Mouse (Mus musculus) heart, embryonic 13.5 days (tissue): Measurements from ENCODE around the gene Pnpla1. TPM values are rescaled to one million over a fixed set of nuclear protein-coding genes. Genes with fewer than 3 reads are reported as not detected.

Experiments
- ATAC-seq: fragments of 200-750 bp; cut with Nextera tagmentation; 2 replicates; pipeline ENCODE4 v1.8.0; 2017; ENCODE audit warnings: moderate TSS enrichment; ENCODE audit not compliant: insufficient number of reproducible peaks, low FRiP score, low TSS enrichment; ENCODE audit errors: extremely low read depth
- H3K27ac ChIP-seq: fragments of 300-500 bp; sonication (generic); replicated peaks from 2 replicates; pipeline ENCODE4 v1.5.1; 2015; ENCODE audit warnings: moderate library complexity, mild to moderate bottlenecking, inconsistent platforms
- H3K27me3 ChIP-seq: fragments of 300-500 bp; sonication (generic); replicated peaks from 2 replicates; pipeline ENCODE4 v1.6.1; 2015; ENCODE audit warnings: mild to moderate bottlenecking, inconsistent platforms
- H3K36me3 ChIP-seq: fragments of 300-500 bp; sonication (generic); 2 replicates; pipeline ENCODE4 v1.6.1; 2015; ENCODE audit warnings: mild to moderate bottlenecking, inconsistent platforms
- H3K4me1 ChIP-seq: fragments of 300-500 bp; sonication (generic); 2 replicates; pipeline ENCODE4 v1.6.1; 2015; ENCODE audit warnings: inconsistent platforms
- H3K4me2 ChIP-seq: fragments of 300-500 bp; sonication (generic); 2 replicates; pipeline ENCODE4 v1.6.1; 2015; ENCODE audit warnings: inconsistent platforms, mild to moderate bottlenecking, moderate library complexity
- H3K4me3 ChIP-seq: fragments of 300-500 bp; sonication (generic); 2 replicates; pipeline ENCODE4 v1.5.1; 2015; ENCODE audit warnings: moderate library complexity, mild to moderate bottlenecking, inconsistent platforms
- H3K9ac ChIP-seq: fragments of 300-500 bp; sonication (generic); 2 replicates; pipeline ENCODE4 v1.6.1; 2015; ENCODE audit warnings: inconsistent platforms, mild to moderate bottlenecking, moderate library complexity
- H3K9me3 ChIP-seq: fragments of 300-500 bp; sonication (generic); 2 replicates; pipeline ENCODE4 v1.6.1; 2016; ENCODE audit warnings: inconsistent platforms
- WGBS: fragments of 180-500 bp; shearing (Covaris S2); methylation state at CpG from one replicate; pipeline ENCODE4 v1.1.7; 2015; ENCODE audit warnings: mixed read lengths; 5-methylcytosine and 5-hydroxymethylcytosine counted together
- polyA plus RNA-seq: library from polyadenylated mRNA; unstranded; fragments of >200 nt; fragmentation: Nextera tagmentation; extraction: Ambion mirVana; gene quantifications from 2 replicates; pipeline ENCODE4 v1.2.1, GENCODE M21; 2015

The Pnpla1 gene
- polyA plus RNA-seq, 1 experiment from 2014 or later: not detected

DNA sequence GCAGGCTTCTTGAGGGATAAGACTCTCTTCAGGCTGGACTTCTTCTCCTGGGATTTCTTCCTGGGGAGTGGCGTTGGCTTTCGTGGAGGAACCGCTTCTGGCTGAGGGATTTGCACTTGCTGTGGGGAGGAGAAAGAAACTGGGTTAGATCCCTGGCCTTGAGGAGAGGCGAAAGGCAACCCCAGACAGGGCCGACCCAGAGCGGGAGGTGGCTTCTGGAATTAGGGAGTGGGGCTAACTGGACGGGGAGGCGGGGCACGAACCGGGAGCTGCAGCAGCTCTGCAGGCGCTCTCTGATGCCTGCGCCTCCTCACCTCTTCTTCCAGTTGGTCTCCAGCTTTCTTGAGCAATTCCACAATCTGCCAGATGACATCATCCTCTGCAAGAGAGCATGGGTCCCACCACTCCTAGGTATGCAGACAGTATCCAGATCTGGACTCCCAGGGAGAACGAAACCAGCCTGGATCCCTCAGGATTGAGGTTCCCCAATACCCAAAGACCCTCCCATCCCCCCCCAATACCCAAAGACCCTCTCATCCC, 47.2 kb downstream of the Pnpla1 start:
- H3K4me2 ChIP-seq: no peak overlapping the region
- 64% methylated on average over 13 of the region's 13 CpGs for WGBS
- no peak overlapping the region for H3K27ac ChIP-seq
- H3K9ac ChIP-seq: no peak overlapping the region
- no peak for ATAC-seq
- H3K9me3 ChIP-seq: no peaks in the 10 kb centered on the region
- no peak overlapping the region for H3K4me3 ChIP-seq
- peaks cover 20% of the 10 kb centered on the region for H3K27me3 ChIP-seq
- no peaks in the 10 kb centered on the region for H3K36me3 ChIP-seq
- H3K4me1 ChIP-seq: peaks cover 13% of the 10 kb centered on the region

DNA sequence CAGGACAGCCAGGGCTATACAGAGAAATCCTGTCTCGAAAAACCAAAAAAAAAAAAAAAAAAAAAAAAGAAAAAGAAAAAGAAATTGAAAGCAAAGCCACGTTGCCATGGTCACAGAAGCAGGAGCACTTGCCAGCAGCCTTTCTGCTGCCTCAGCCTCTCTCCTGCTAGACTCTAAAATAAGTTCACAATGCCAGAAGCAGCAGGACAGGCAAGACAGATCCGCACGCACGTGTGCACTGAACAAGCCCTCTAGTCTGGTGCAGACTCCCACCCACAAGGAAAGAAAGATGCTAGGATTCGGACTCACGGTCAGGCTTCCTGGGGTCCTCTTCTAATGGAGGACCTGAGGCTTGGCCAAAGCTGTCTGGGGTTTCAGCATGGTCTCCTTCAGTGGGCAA, 49.7 kb downstream of the Pnpla1 start:
- no peak overlapping the region for H3K9ac ChIP-seq
- H3K4me2 ChIP-seq: no peak overlapping the region
- peaks cover 13% of the 10 kb centered on the region for H3K4me1 ChIP-seq
- peaks cover 21% of the 10 kb centered on the region for H3K27me3 ChIP-seq
- 79% methylated on average over 7 of the region's 7 CpGs for WGBS
- H3K9me3 ChIP-seq: no peaks in the 10 kb centered on the region
- H3K4me3 ChIP-seq: no peak overlapping the region
- no peak for ATAC-seq
- no peak overlapping the region for H3K27ac ChIP-seq
- H3K36me3 ChIP-seq: no peaks in the 10 kb centered on the region

GRCm38 (mm10) chr17:28909252-28909941, 51.2 kb downstream of the Pnpla1 start:
- peaks cover 12% of the 10 kb centered on the region for H3K4me1 ChIP-seq
- no peak overlapping the region for H3K27ac ChIP-seq
- no peaks in the 10 kb centered on the region for H3K36me3 ChIP-seq
- H3K4me2 ChIP-seq: peak overlapping the region; percentile 71
- 5% methylated on average over 29 of the region's 29 CpGs for WGBS
- H3K9me3 ChIP-seq: no peaks in the 10 kb centered on the region
- H3K27me3 ChIP-seq: peaks cover 21% of the 10 kb centered on the region
- H3K4me3 ChIP-seq: peak overlapping the region; percentile 38
- peak overlapping the region; percentile 66; the same call in 1 of the 2 replicates for H3K9ac ChIP-seq
- no peak for ATAC-seq

- no peaks in the 10 kb centered on the region for H3K9me3 ChIP-seq
- peak overlapping the region; percentile 38; the same call in 1 of the 2 replicates for H3K4me3 ChIP-seq
- no peak overlapping the region for H3K9ac ChIP-seq
- H3K36me3 ChIP-seq: no peaks in the 10 kb centered on the region
- H3K27ac ChIP-seq: no peak overlapping the region
- no peak for ATAC-seq
- WGBS: 32% methylated on average over 7 of the region's 7 CpGs
- H3K27me3 ChIP-seq: peaks cover 21% of the 10 kb centered on the region
- peaks cover 9% of the 10 kb centered on the region for H3K4me1 ChIP-seq
- peak overlapping the region; percentile 71; the same call in 1 of the 2 replicates for H3K4me2 ChIP-seq
Measured at GRCm38 (mm10) chr17:28910139-28910538, 51.9 kb downstream of the Pnpla1 start.

GRCm38 (mm10) chr17:28913200-28913599, 55.0 kb downstream of the Pnpla1 start:
- H3K9me3 ChIP-seq: no peaks in the 10 kb centered on the region
- H3K4me3 ChIP-seq: no peak overlapping the region
- no peaks in the 10 kb centered on the region for H3K36me3 ChIP-seq
- WGBS: 50% methylated on average over 5 of the region's 5 CpGs
- H3K9ac ChIP-seq: no peak overlapping the region
- H3K4me2 ChIP-seq: no peak overlapping the region
- ATAC-seq: no peak
- H3K27me3 ChIP-seq: peaks cover 19% of the 10 kb centered on the region
- H3K27ac ChIP-seq: no peak overlapping the region
- peaks cover 9% of the 10 kb centered on the region for H3K4me1 ChIP-seq

GRCm38 (mm10) chr17:28913940-28914339, 55.7 kb downstream of the Pnpla1 start:
- no peak overlapping the region for H3K4me3 ChIP-seq
- H3K9ac ChIP-seq: no peak overlapping the region
- no peaks in the 10 kb centered on the region for H3K9me3 ChIP-seq
- no peaks in the 10 kb centered on the region for H3K36me3 ChIP-seq
- peaks cover 9% of the 10 kb centered on the region for H3K4me1 ChIP-seq
- H3K27me3 ChIP-seq: peaks cover 13% of the 10 kb centered on the region
- no peak overlapping the region for H3K4me2 ChIP-seq
- WGBS: 75% methylated on average over 6 of the region's 6 CpGs
- no peak for ATAC-seq
- H3K27ac ChIP-seq: no peak overlapping the region

DNA sequence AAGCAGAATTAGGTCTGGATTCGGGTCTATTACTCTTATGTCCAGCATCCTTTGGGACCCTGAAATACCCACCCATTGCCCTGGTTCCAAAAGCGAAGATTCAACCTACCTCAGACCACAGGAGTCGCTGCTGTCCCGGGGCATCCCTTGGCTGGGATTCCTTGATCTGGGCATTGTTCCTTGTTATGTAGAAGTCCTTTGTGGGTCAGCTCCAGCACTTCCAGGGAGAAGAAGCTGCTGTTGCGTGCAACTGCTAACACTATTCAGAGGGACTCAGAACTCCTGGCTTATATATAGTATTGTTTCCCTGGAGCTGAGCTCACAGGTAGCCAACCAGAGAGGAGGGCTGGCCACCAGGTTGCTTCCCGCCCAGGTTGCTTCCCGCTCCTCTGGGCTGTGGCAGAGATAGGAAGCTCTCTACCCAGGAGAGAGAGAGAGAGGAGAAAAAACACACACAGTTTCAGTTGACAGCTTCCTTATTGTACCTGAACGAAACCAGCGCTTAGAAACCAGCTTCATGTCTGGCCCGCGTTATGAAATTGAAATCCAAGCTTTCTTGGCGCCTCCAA, 56.9 kb downstream of the Pnpla1 start, which contains the start of gene 4930539E08Rik:
4930539E08Rik (minus strand) TSS at position 265 of the 569 bp plus-strand sequence.
- no peak for ATAC-seq
- Histone ChIP-seq H3K4me2 (no peak within 1 kb of the TSS), H3K4me3 (no peak within 1 kb of the TSS), H3K9me3 (no peaks in the 10 kb centered on the region), H3K27ac (no peak within 1 kb of the TSS), H3K4me1 (no peaks in the 10 kb centered on the region), H3K36me3 (no peaks in the 10 kb centered on the region), H3K27me3 (peaks cover 5% of the 10 kb centered on the region), H3K9ac (no peak within 1 kb of the TSS)
- WGBS: 65% methylated on average over 12 of the region's 12 CpGs

DNA sequence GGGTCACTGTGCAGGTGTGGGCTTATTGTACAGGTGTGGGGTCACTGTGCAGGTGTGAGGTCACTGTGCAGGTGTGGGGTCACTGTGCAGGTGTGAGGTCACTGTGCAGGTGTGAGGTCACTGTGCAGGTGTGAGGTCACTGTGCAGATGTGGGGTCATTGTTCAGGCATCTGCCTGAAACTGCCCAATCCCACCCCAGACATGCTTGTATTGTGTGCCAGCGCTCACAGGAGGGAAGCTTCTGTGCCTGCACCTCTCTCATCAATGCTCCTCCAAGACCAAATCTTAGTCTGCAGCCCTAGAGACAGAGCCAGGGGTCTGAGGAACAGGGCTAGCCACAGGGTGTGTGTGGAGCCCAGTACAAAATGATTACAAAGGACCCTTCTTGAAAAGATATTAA, 58.3 kb downstream of the Pnpla1 start:
- no peak for ATAC-seq
- WGBS: 80% methylated on average over 1 of the region's 1 CpGs
- H3K27me3 ChIP-seq: no peaks in the 10 kb centered on the region
- H3K27ac ChIP-seq: no peak overlapping the region
- H3K4me2 ChIP-seq: no peak overlapping the region
- no peaks in the 10 kb centered on the region for H3K36me3 ChIP-seq
- H3K4me1 ChIP-seq: peaks cover 7% of the 10 kb centered on the region
- no peaks in the 10 kb centered on the region for H3K9me3 ChIP-seq
- H3K9ac ChIP-seq: no peak overlapping the region
- H3K4me3 ChIP-seq: no peak overlapping the region

DNA sequence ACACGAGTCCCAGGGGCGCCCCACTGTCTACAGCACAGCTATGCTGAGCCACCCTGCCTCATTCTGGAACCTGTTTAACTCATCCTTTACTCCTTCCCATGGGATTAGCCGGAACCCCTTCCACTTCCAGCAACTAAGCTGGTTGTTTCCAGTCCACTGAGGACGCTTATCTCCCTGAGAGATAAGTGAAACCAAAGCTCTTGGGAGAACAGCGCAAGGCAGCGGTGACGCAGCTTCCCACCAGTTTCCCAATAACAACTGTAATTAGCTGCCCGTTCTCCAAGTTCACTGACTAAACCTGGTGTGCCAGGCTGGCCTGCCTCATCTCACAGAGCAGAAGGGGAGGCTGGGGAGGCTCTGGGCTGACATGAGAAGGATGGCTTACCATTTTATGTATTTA, 62.9 kb downstream of the Pnpla1 start:
- H3K27ac ChIP-seq: no peak overlapping the region
- no peak overlapping the region for H3K9ac ChIP-seq
- H3K27me3 ChIP-seq: no peaks in the 10 kb centered on the region
- ATAC-seq: no peak
- peak overlapping the region; percentile 38 for H3K4me2 ChIP-seq
- no peak overlapping the region for H3K4me3 ChIP-seq
- no peaks in the 10 kb centered on the region for H3K36me3 ChIP-seq
- 26% methylated on average over 8 of the region's 8 CpGs for WGBS
- H3K9me3 ChIP-seq: no peaks in the 10 kb centered on the region
- H3K4me1 ChIP-seq: peaks cover 7% of the 10 kb centered on the region

- ATAC-seq: no peak
- Histone ChIP-seq H3K9ac (no peak overlapping the region), H3K4me2 (no peak overlapping the region), H3K27me3 (no peaks in the 10 kb centered on the region), H3K36me3 (no peaks in the 10 kb centered on the region), H3K4me3 (no peak overlapping the region), H3K9me3 (no peaks in the 10 kb centered on the region), H3K4me1 (peaks cover 13% of the 10 kb centered on the region), H3K27ac (no peak overlapping the region)
- WGBS: 54% methylated on average over 6 of the region's 6 CpGs
Measured at GRCm38 (mm10) chr17:28922096-28922495, 63.9 kb downstream of the Pnpla1 start.

- H3K9ac ChIP-seq: no peak overlapping the region
- no peaks in the 10 kb centered on the region for H3K9me3 ChIP-seq
- 75% methylated on average over 8 of the region's 8 CpGs for WGBS
- peaks cover 19% of the 10 kb centered on the region for H3K4me1 ChIP-seq
- no peaks in the 10 kb centered on the region for H3K27me3 ChIP-seq
- H3K27ac ChIP-seq: no peak overlapping the region
- H3K4me3 ChIP-seq: no peak overlapping the region
- ATAC-seq: no peak
- H3K4me2 ChIP-seq: no peak overlapping the region
- no peaks in the 10 kb centered on the region for H3K36me3 ChIP-seq
Measured at GRCm38 (mm10) chr17:28924957-28925595, 66.9 kb downstream of the Pnpla1 start.
